Mouse (Mus musculus) cortical plate, adult 2 months (tissue): ENCODE measurements around the gene Olfr1198.

ENCODE experiments used
- CTCF ChIP-seq: fragments of 200-500 bp; IDR thresholded peaks from 2 replicates; pipeline ENCODE4 v1.5.1; 2011; ENCODE audit warnings: mild to moderate bottlenecking, control low read depth, low read length; ENCODE audit not compliant: insufficient read depth; ENCODE audit errors: extremely low read depth
- POLR2A ChIP-seq: fragments of 200-500 bp; IDR thresholded peaks from 2 replicates; pipeline ENCODE4 v1.6.1; 2011; ENCODE audit warnings: mild to moderate bottlenecking, low read length, control low read depth; ENCODE audit not compliant: insufficient read depth; ENCODE audit errors: extremely low read depth

DNA sequence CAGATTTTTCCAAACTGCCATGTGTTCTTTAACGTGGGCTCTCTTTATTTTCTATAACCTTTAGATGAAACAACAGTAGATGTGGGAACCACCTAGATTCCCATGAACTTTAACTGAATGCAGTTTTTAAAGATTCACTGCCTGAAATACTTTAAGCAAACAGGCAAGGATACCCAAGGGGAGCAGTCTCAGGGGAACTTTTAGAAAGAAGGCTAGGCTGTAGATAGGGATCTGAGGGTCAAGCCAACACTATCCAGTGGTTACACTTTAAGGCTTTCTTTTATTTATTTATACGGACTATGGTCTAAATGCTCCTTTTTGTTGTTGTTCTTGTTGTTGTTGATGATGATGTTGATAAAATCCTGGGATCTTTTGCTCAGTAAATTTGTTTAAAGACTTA, 19.2 kb upstream of the Olfr1198 start, which contains the start of gene Olfr1200:
- TF ChIP-seq CTCF (no peak), POLR2A (no peak)
